Mouse (Mus musculus): Measurements from ENCODE around the gene Dusp10. TPM values are rescaled to one million over a fixed set of nuclear protein-coding genes. Genes with fewer than 3 reads are reported as not detected.

Gene Dusp10
- polyA plus RNA-seq, 1 experiment from 2014 or later = 10.9 TPM

DNA sequence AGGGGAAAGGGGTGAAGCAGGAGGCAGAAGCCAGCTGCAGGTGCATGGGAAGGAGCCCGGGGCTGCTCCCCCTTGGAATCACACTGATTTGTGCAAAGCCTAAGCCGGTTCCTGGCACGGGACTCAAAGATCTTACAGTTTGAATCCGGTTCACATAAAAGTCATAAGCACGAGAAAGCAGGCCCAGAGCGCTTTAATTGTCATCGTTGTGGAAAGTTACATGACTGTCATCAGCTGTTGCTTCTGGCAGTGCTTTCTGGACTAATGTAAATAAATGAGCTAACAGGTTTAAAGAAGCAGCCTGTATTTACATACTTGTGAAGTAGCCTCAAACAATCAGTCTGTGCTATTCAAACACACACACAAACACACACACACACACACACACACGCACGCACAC is 47.3 kb downstream of the Dusp10 start:
- H3K36me3 ChIP-seq (ENCODE audit: control insufficient read depth, insufficient read depth, low read length) = no peaks in the 10 kb centered on the region
- no peak overlapping the region for H3K9ac ChIP-seq (ENCODE audit: low read depth, low read length)
- no peaks in the 10 kb centered on the region for H3K9me3 ChIP-seq (ENCODE audit: control insufficient read depth, low read length)
- no peak overlapping the region for H3K4me2 ChIP-seq (ENCODE audit: low read depth, low read length)
- no peaks in the 10 kb centered on the region for H3K27me3 ChIP-seq (replicated peaks; ENCODE audit: control insufficient read depth, insufficient read depth, low read length)
- peaks cover 15% of the 10 kb centered on the region for H3K4me1 ChIP-seq (ENCODE audit: control insufficient read depth, insufficient read depth, low read length)
- ATAC-seq = peak; percentile 81
- H3K4me3 ChIP-seq (ENCODE audit: low read length) = no peak overlapping the region
- peak overlapping the region; percentile 15; the same call in 1 of the 2 replicates for H3K27ac ChIP-seq (ENCODE audit: low read length)
- 35% methylated on average over 9 of the region's 9 CpGs for WGBS

GRCm38 (mm10) chr1:184060828-184061734 is 48.0 kb downstream of the Dusp10 start:
- Histone ChIP-seq H3K9me3 (ENCODE audit: control insufficient read depth, low read length) (no peaks in the 10 kb centered on the region), H3K36me3 (ENCODE audit: control insufficient read depth, insufficient read depth, low read length) (no peaks in the 10 kb centered on the region), H3K27ac (ENCODE audit: low read length) (peak overlapping the region; percentile 90), H3K4me3 (ENCODE audit: low read length) (no peak overlapping the region), H3K27me3 (replicated peaks; ENCODE audit: control insufficient read depth, insufficient read depth, low read length) (no peaks in the 10 kb centered on the region), H3K4me2 (ENCODE audit: low read depth, low read length) (no peak overlapping the region), H3K4me1 (ENCODE audit: control insufficient read depth, insufficient read depth, low read length) (peaks cover 15% of the 10 kb centered on the region), H3K9ac (ENCODE audit: low read depth, low read length) (no peak overlapping the region)
- ATAC-seq = peak; percentile 55
- WGBS = 45% methylated on average over 4 of the region's 4 CpGs

GRCm38 (mm10) chr1:184061901-184062300 is 48.8 kb downstream of the Dusp10 start:
- Histone ChIP-seq H3K9ac (ENCODE audit: low read depth, low read length) (no peak overlapping the region), H3K27ac (ENCODE audit: low read length) (peak overlapping the region; percentile 70; the same call in 1 of the 2 replicates), H3K4me3 (ENCODE audit: low read length) (no peak overlapping the region), H3K36me3 (ENCODE audit: control insufficient read depth, insufficient read depth, low read length) (no peaks in the 10 kb centered on the region), H3K4me2 (ENCODE audit: low read depth, low read length) (no peak overlapping the region), H3K27me3 (replicated peaks; ENCODE audit: control insufficient read depth, insufficient read depth, low read length) (no peaks in the 10 kb centered on the region), H3K9me3 (ENCODE audit: control insufficient read depth, low read length) (no peaks in the 10 kb centered on the region), H3K4me1 (ENCODE audit: control insufficient read depth, insufficient read depth, low read length) (peaks cover 15% of the 10 kb centered on the region)
- 83% methylated on average over 1 of the region's 1 CpGs for WGBS
- no peak for ATAC-seq

DNA sequence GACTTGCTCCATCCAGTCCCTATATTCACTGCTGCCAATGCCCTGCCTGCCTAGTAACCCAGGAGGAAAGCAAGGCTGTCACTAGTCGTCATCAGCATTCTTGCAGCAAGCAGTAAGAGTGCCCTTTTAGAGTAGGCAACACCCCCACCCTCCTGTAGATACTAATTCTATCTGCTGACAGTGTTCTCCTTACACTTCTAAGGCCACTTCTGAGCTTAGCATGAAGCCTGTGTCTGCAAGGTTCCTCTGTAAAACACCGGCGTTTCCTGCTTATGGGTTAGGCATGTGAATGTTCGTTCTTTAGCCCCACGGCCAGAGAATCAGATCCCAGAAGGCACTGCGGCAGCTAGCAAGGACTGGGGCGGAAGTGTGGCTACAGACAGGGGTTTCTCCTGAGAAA is 51.2 kb downstream of the Dusp10 start:
- Histone ChIP-seq H3K4me2 (ENCODE audit: low read depth, low read length) (no peak overlapping the region), H3K4me1 (ENCODE audit: control insufficient read depth, insufficient read depth, low read length) (peaks cover 10% of the 10 kb centered on the region), H3K9me3 (ENCODE audit: control insufficient read depth, low read length) (no peaks in the 10 kb centered on the region), H3K9ac (ENCODE audit: low read depth, low read length) (no peak overlapping the region), H3K27me3 (replicated peaks; ENCODE audit: control insufficient read depth, insufficient read depth, low read length) (no peaks in the 10 kb centered on the region), H3K4me3 (ENCODE audit: low read length) (no peak overlapping the region), H3K27ac (ENCODE audit: low read length) (no peak overlapping the region), H3K36me3 (ENCODE audit: control insufficient read depth, insufficient read depth, low read length) (no peaks in the 10 kb centered on the region)
- no peak for ATAC-seq
- 79% methylated on average over 7 of the region's 7 CpGs for WGBS

DNA sequence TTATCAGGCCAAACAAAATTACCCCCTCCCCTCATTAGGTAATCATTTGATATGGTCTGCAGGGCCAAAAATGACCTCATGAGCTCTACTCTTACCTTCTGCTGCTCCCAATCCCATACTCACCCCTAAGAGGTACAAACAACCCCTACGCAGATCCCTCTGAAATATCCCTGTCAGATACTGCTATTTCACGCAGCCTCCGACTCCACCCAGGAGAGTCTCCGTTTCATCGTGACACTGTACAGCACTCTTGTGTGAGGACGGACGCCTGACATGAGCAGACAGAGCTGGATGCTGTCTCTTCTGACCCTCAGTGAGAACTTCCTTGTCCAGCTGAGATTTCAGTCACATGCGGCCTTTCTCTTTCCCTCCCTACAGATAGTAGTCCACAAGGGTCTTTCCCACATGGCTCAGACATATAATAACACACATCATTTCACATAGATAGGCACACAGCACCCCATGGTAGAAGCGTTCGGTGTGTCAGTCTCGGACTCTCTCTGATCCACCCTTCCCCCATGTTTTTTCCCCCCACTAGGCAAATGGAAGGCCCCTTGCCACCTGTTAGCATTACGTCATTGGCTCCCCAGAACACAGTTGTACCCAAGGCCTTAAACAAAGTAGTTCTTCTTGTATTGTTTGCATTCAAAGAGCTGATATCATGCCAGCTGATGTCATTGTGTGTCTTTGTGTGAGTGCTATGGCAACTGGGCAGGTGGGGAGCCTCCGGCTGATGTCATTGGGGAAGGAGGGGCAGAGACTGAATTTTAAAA is 52.7 kb downstream of the Dusp10 start:
- Histone ChIP-seq H3K9ac (ENCODE audit: low read depth, low read length) (no peak overlapping the region), H3K4me3 (ENCODE audit: low read length) (no peak overlapping the region), H3K36me3 (ENCODE audit: control insufficient read depth, insufficient read depth, low read length) (0 out of 2 replicates have a peak, but pooled peaks cover 2% of the 10 kb centered on the region), H3K9me3 (ENCODE audit: control insufficient read depth, low read length) (no peaks in the 10 kb centered on the region), H3K4me2 (ENCODE audit: low read depth, low read length) (no peak overlapping the region), H3K27ac (ENCODE audit: low read length) (no peak overlapping the region), H3K27me3 (replicated peaks; ENCODE audit: control insufficient read depth, insufficient read depth, low read length) (no peaks in the 10 kb centered on the region), H3K4me1 (ENCODE audit: control insufficient read depth, insufficient read depth, low read length) (peaks cover 8% of the 10 kb centered on the region; the same call in 1 of the 2 replicates)
- 0 out of 2 replicates have a peak, but pooled peaks have one; percentile 26 for ATAC-seq
- 83% methylated on average over 13 of the region's 13 CpGs for WGBS

DNA sequence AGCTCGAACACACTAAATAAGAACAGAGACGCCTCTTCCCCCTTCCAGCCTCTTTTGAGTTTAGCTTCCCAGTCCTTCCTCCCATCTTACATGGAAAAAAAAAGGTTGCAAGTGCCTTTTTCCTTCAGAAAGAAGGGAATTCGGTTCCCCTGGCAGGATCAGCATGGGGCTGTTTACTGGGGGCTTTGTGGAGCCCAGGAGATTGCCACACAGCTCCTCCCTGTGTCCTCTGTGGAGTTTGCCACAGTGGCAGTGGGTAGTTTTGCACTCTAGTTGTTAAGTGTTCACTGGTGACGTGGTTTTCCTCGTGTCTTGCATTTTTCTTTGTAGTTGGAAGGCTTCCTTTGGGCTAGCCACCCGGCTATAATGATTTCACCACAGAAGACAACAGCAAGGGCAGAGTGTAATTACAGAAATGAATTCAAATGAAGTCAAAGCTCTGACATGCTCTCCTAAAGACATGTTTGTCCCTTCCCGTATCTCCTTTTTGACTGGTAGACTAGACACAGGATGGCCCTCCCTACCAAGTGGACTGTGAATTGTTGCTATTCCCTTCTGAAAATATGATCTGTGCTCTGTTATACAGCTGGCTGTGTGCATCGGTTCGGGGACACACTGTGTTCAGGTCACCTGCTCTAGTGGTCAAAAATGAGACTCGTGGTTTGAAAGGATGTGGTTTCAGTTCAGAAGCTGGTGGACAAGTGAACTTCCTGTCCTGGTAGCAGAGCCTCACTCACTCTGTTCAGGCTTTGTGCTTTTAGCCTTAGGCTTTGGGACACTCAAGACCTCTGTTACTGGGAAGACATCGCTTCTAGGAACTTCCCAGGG is 53.6 kb downstream of the Dusp10 start:
- 74% methylated on average over 11 of the region's 11 CpGs for WGBS

GRCm38 (mm10) chr1:184067704-184068558 is 54.8 kb downstream of the Dusp10 start:
- Histone ChIP-seq H3K9me3 (ENCODE audit: control insufficient read depth, low read length) (no peaks in the 10 kb centered on the region), H3K4me2 (ENCODE audit: low read depth, low read length) (no peak overlapping the region), H3K27ac (ENCODE audit: low read length) (no peak overlapping the region), H3K4me1 (ENCODE audit: control insufficient read depth, insufficient read depth, low read length) (no peaks in the 10 kb centered on the region), H3K4me3 (ENCODE audit: low read length) (no peak overlapping the region), H3K27me3 (replicated peaks; ENCODE audit: control insufficient read depth, insufficient read depth, low read length) (no peaks in the 10 kb centered on the region), H3K9ac (ENCODE audit: low read depth, low read length) (no peak overlapping the region), H3K36me3 (ENCODE audit: control insufficient read depth, insufficient read depth, low read length) (0 out of 2 replicates have a peak, but pooled peaks cover 2% of the 10 kb centered on the region)
- no peak for ATAC-seq
- WGBS = 89% methylated on average over 18 of the region's 18 CpGs

More for the DNA sequence above, 53.6 kb downstream of the Dusp10 start:
- no peak overlapping the region for H3K9ac ChIP-seq (ENCODE audit: low read depth, low read length)
- H3K27ac ChIP-seq (ENCODE audit: low read length) = no peak overlapping the region
- no peak for ATAC-seq
- H3K4me3 ChIP-seq (ENCODE audit: low read length) = no peak overlapping the region
- no peak overlapping the region for H3K4me2 ChIP-seq (ENCODE audit: low read depth, low read length)
- H3K4me1 ChIP-seq (ENCODE audit: control insufficient read depth, insufficient read depth, low read length) = 0 out of 2 replicates have a peak, but pooled peaks cover under 1% of the 10 kb centered on the region
- no peaks in the 10 kb centered on the region for H3K9me3 ChIP-seq (ENCODE audit: control insufficient read depth, low read length)
- no peaks in the 10 kb centered on the region for H3K27me3 ChIP-seq (replicated peaks; ENCODE audit: control insufficient read depth, insufficient read depth, low read length)
- H3K36me3 ChIP-seq (ENCODE audit: control insufficient read depth, insufficient read depth, low read length) = 0 out of 2 replicates have a peak, but pooled peaks cover 2% of the 10 kb centered on the region

DNA sequence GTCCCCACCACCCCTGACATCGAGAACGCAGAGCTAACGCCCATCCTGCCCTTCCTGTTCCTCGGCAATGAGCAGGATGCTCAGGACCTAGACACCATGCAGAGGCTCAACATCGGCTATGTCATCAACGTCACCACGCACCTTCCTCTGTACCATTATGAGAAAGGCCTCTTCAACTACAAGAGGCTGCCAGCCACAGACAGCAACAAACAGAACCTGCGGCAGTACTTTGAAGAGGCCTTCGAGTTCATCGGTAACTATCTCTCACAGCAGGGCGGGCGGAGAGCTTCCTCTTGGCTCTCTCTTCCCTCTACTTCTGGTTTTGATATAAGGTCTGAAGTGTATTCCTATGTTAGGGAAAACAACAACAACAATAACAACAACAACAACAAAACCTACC is 55.9 kb downstream of the Dusp10 start:
- 99% methylated on average over 12 of the region's 12 CpGs for WGBS
- Histone ChIP-seq H3K27me3 (replicated peaks; ENCODE audit: control insufficient read depth, insufficient read depth, low read length) (no peaks in the 10 kb centered on the region), H3K4me3 (ENCODE audit: low read length) (no peak overlapping the region), H3K9ac (ENCODE audit: low read depth, low read length) (no peak overlapping the region), H3K27ac (ENCODE audit: low read length) (no peak overlapping the region), H3K9me3 (ENCODE audit: control insufficient read depth, low read length) (no peaks in the 10 kb centered on the region), H3K36me3 (ENCODE audit: control insufficient read depth, insufficient read depth, low read length) (0 out of 2 replicates have a peak, but pooled peaks cover 2% of the 10 kb centered on the region), H3K4me1 (ENCODE audit: control insufficient read depth, insufficient read depth, low read length) (no peaks in the 10 kb centered on the region), H3K4me2 (ENCODE audit: low read depth, low read length) (no peak overlapping the region)
- no peak for ATAC-seq
